Mouse (Mus musculus) midbrain, embryonic 12.5 days (tissue): ENCODE data around the gene Gm7173. TPM values are rescaled to one million over a fixed set of nuclear protein-coding genes. Genes with fewer than 3 reads are reported as not detected.
A peak's percentile ranks its signal among the peaks of the same experiment; 100 is the strongest.

Experiments used
- ATAC-seq: fragments of 200-750 bp; cut with Nextera tagmentation; 2 replicates; pipeline ENCODE4 v1.8.0; 2017; ENCODE audit warnings: low read depth, moderate TSS enrichment, moderate library complexity; ENCODE audit not compliant: low FRiP score
- H3K27ac ChIP-seq: fragments of 300-500 bp; sonication (generic); replicated peaks from 2 replicates; pipeline ENCODE4 v1.5.1; 2016; ENCODE audit warnings: mild to moderate bottlenecking
- H3K27me3 ChIP-seq: fragments of 300-500 bp; sonication (generic); 2 replicates; pipeline ENCODE4 v1.6.1; 2016; ENCODE audit warnings: mild to moderate bottlenecking
- H3K36me3 ChIP-seq: fragments of 300-500 bp; sonication (generic); 2 replicates; pipeline ENCODE4 v1.6.1; 2016
- H3K4me1 ChIP-seq: fragments of 300-500 bp; sonication (generic); 2 replicates; pipeline ENCODE4 v1.6.1; 2016
- H3K4me2 ChIP-seq: fragments of 300-500 bp; sonication (generic); replicated peaks from 2 replicates; pipeline ENCODE4 v1.6.1; 2016; ENCODE audit warnings: mild to moderate bottlenecking, moderate library complexity
- H3K4me3 ChIP-seq: fragments of 300-500 bp; sonication (generic); 2 replicates; pipeline ENCODE4 v1.5.1; 2016; ENCODE audit warnings: mild to moderate bottlenecking
- H3K9ac ChIP-seq: fragments of 300-500 bp; sonication (generic); replicated peaks from 2 replicates; pipeline ENCODE4 v1.6.1; 2016; ENCODE audit warnings: mild to moderate bottlenecking, moderate library complexity
- H3K9me3 ChIP-seq: fragments of 300-500 bp; sonication (generic); 2 replicates; pipeline ENCODE4 v1.6.1; 2016; ENCODE audit warnings: mild to moderate bottlenecking
- WGBS: fragments of 180-500 bp; shearing (Covaris S2); methylation state at CpG from one replicate; pipeline ENCODE4 v1.1.7; 2016; 5-methylcytosine and 5-hydroxymethylcytosine counted together
- polyA plus RNA-seq: library from polyadenylated mRNA; unstranded; fragments of >200 nt; fragmentation: Nextera tagmentation; extraction: Ambion mirVana; gene quantifications from 2 replicates; pipeline ENCODE4 v1.2.1, GENCODE M21; 2016

Gm7173 gene
- polyA plus RNA-seq, result 0.70 and 0.76 TPM in 2 replicates

DNA sequence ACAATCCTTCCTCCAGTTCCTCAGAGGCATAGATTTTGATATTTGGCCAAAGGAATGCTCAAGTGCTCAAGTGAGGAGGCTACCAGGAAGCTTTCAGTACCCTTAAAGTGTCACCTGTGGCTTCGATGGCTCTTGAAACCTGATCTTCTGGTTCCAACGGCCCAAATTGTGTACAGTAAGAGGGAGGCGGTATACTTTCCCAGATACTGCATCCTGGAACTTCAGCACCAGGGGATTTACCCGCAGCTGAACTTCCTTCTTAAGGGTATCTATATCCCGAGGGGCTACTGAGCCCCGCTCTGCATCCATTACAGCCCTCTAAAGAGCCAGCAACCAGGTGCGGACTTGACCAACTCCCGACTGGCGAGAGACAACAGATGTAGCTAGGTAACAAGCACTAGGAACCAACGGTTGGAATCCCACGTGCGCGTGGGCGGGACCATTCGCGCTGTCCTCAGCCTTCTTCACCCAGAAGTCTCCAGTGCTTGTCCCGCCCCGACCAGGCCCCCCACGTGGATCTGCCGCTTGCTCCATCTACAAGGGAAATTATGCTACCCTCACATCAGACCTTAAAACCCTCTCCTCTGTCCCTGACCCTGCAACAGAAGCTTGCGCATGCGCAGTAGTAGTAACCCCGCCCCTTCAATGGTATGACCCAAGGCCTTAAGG, at the start of gene Gm7173:
Gene Gm7173 (minus strand): TSS at position 309 of the 669 bp plus-strand sequence.
- Histone ChIP-seq H3K9ac (no peak within 1 kb of the TSS), H3K36me3 (no peaks in the 10 kb centered on the region), H3K4me2 (peak within 1 kb of the TSS; percentile 52), H3K4me1 (no peaks in the 10 kb centered on the region), H3K9me3 (no peaks in the 10 kb centered on the region), H3K27ac (no peak within 1 kb of the TSS), H3K4me3 (peak within 1 kb of the TSS; percentile 40), H3K27me3 (no peaks in the 10 kb centered on the region)
- peak; percentile 79 for ATAC-seq
- 30% methylated on average over 23 of the region's 23 CpGs for WGBS

DNA sequence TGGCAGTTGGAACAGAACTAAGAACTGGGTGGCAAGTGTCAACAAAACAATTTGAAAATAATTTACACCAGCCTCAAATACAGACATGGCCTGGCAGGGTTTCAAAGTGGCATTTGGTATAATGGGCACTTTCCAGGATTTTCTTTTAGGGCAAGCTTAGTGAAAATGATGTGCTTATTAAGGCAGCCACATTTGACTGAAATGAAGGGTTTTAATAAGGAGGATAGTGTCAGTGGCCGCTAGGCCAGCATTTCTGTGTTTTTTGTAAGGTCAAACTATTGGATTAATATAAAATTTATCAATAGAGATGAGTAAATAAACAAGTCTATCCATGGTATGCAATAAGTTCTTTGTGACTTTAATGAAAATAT, 546 bp upstream of the Gm7173 start:
- no peak for ATAC-seq
- Histone ChIP-seq H3K9me3 (no peaks in the 10 kb centered on the region), H3K4me2 (peak overlapping the region; percentile 52), H3K4me3 (peak overlapping the region; percentile 40), H3K9ac (no peak overlapping the region), H3K4me1 (no peaks in the 10 kb centered on the region), H3K36me3 (no peaks in the 10 kb centered on the region), H3K27me3 (no peaks in the 10 kb centered on the region), H3K27ac (no peak overlapping the region)
- 48% methylated on average over 1 of the region's 1 CpGs for WGBS

DNA sequence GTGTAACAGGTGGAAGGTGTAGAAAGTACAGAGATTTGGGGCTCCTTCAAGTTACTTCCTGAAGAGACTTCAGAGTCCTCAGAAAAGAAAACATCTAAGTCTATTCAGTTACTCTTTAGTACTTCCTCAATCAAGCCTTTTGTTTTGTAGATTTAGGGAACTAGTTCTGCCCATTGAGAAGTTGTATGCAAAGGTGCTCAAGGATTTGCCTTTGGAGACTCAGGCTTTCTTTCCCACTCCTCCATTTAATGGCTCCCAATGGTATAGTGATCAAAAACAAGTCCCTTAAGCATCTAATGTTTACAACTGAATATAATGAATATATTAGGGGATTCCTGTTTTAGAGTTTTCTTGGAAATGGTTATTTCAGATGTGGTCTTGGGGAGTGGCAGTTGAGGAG, 200.3 kb downstream of the Gm7173 start:
- Histone ChIP-seq H3K4me1 (no peaks in the 10 kb centered on the region), H3K4me2 (no peak overlapping the region), H3K27ac (no peak overlapping the region), H3K9me3 (no peaks in the 10 kb centered on the region), H3K9ac (no peak overlapping the region), H3K4me3 (no peak overlapping the region), H3K27me3 (no peaks in the 10 kb centered on the region), H3K36me3 (no peaks in the 10 kb centered on the region)
- ATAC-seq, result no peak

Other genes with a start within 250 kb of the Gm7173 start
- gene Mageb16, start 154.2 kb upstream of the Gm7173 start, polyA plus RNA-seq, result 0.17 TPM in 1 of 2 replicates, not detected in the other